Mouse (Mus musculus): ENCODE results near the gene Sec24a. TPM values are rescaled to one million over a fixed set of nuclear protein-coding genes. Genes with fewer than 3 reads are reported as not detected.
"Not testable (repeated sequence)": the region's sequence is repeated elsewhere in the genome, so short reads cannot be mapped to it uniquely, and the experiment has no call there.

The Sec24a gene
- polyA plus RNA-seq, 1 experiment from 2014 or later: 18.1 TPM

DNA sequence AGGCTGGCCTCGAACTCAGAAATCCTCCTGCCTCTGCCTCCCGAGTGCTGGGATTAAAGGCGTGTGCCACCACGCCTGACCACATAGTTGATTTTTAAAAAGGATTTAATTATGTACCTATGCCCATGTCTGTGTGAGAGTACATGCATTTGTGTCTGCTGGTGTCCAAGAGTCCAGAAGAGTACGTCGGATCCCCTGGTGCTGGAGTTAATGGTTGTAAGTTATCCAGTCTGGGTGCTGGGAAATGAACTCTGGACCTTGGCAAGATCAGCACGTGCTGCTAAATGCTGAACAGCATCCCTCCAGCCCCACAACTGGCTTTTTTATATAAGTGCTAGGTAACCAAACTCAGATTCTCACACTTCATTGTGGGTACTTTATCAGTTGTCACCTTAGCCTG, 92.6 kb downstream of the Sec24a start:
- no peak for DNase-seq (ENCODE audit: low spot score)
- Histone ChIP-seq H3K4me1 (replicated peaks; ENCODE audit: control insufficient read depth, insufficient read depth, low read length) (no peaks in the 10 kb centered on the region), H3K27ac (ENCODE audit: low read depth, low read length) (no peak overlapping the region), H3K36me3 (ENCODE audit: control insufficient read depth, insufficient read depth, low read length) (no peaks in the 10 kb centered on the region), H3K9me3 (ENCODE audit: control insufficient read depth, low read length) (no peaks in the 10 kb centered on the region), H3K9ac (ENCODE audit: low read depth, low read length) (no peak overlapping the region), H3K27me3 (replicated peaks; ENCODE audit: control insufficient read depth, insufficient read depth, low read length) (no peaks in the 10 kb centered on the region), H3K4me2 (no peak overlapping the region), H3K4me3 (ENCODE audit: low read depth, low read length) (no peak overlapping the region)
- no peak for ATAC-seq (replicated peaks; ENCODE audit: low FRiP score)
- 90% methylated on average over 7 of the region's 7 CpGs for WGBS

DNA sequence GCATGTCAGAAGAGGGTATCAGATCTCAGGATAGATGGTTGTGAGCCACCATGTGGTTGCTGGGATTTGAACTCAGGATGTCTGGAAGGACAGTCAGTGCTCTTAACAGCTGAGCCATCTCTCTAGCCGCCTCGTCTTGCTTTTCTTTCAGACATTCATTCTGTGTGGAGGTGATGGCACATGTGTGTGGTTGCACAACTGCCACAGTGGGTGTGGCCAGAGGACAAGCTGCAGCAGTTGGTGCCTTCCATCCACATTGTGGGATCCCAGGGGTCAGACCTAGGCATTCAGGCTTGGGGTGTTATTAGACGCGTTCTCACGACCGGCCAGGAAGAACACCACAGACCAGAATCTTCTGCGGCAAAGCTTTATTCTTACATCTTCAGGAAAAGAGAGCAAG, 98.7 kb downstream of the Sec24a start:
- H3K9ac ChIP-seq (ENCODE audit: low read depth, low read length): not testable (repeated sequence)

DNA sequence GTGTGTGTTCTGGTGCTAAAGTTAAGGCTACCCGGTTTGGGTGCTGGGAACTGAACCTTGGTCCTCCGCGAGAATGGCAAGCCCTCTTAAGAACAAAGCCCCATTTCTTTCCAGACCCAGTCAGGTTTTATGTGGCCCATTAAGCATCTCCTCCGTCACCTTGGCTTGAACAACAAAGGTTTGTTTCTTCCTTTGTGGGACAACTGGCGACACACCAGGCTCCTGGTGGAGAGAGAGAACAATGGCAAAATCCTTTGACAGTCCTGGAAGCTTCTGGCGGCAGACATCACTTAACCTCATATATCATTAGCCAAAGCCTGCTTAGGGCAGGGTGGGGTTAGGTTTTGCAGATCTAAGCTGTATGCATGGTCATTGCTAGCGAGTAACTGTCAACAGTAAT, 100.8 kb downstream of the Sec24a start:
- H3K27ac ChIP-seq (ENCODE audit: low read depth, low read length): no peak overlapping the region
- no peaks in the 10 kb centered on the region for H3K9me3 ChIP-seq (ENCODE audit: control insufficient read depth, low read length)
- no peak overlapping the region for H3K4me3 ChIP-seq (ENCODE audit: low read depth, low read length)
- H3K9ac ChIP-seq (ENCODE audit: low read depth, low read length): no peak overlapping the region
- no peak overlapping the region for H3K4me2 ChIP-seq
- H3K36me3 ChIP-seq (ENCODE audit: control insufficient read depth, insufficient read depth, low read length): no peaks in the 10 kb centered on the region
- H3K27me3 ChIP-seq (replicated peaks; ENCODE audit: control insufficient read depth, insufficient read depth, low read length): no peaks in the 10 kb centered on the region
- H3K4me1 ChIP-seq (replicated peaks; ENCODE audit: control insufficient read depth, insufficient read depth, low read length): no peaks in the 10 kb centered on the region
- WGBS: 77% methylated on average over 7 of the region's 7 CpGs
- no peak for DNase-seq (ENCODE audit: low spot score)
- no peak for ATAC-seq (replicated peaks; ENCODE audit: low FRiP score)

More for the DNA sequence above, 98.7 kb downstream of the Sec24a start:
- not testable (repeated sequence) for H3K4me1 ChIP-seq (replicated peaks; ENCODE audit: control insufficient read depth, insufficient read depth, low read length); H3K27ac ChIP-seq (ENCODE audit: low read depth, low read length); H3K36me3 ChIP-seq (ENCODE audit: control insufficient read depth, insufficient read depth, low read length); H3K4me2 ChIP-seq; DNase-seq (ENCODE audit: low spot score); H3K9me3 ChIP-seq (ENCODE audit: control insufficient read depth, low read length); ATAC-seq (replicated peaks; ENCODE audit: low FRiP score); H3K27me3 ChIP-seq (replicated peaks; ENCODE audit: control insufficient read depth, insufficient read depth, low read length); H3K4me3 ChIP-seq (ENCODE audit: low read depth, low read length)
- 92% methylated on average over 7 of the region's 7 CpGs for WGBS

DNA sequence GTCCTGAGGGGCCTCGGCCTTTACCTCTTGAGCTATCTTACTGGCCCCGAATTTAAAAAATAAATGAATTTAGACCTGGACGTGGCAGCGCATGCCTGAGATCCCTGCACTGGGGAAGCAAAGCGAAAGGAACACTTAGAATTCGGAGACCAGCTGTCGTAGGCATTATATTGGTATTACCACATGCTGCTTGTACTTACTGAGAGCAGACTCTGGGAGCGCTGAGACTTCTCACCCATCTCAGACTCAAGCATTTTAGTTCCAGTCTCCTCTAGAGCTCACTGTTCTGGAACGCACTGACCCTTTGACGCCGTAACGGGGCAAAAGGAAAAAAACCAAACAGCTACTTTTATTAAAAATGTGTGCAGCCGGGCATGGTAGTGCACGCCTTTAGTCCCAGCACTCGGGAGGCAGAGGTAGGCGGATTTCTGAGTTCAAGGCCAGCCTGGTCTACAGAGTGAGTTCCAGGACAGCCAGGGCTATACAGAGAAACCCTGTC, 101.5 kb downstream of the Sec24a start:
- 85% methylated on average over 16 of the region's 16 CpGs for WGBS
- Histone ChIP-seq H3K4me3 (ENCODE audit: low read depth, low read length) (no peak overlapping the region), H3K9me3 (ENCODE audit: control insufficient read depth, low read length) (no peaks in the 10 kb centered on the region), H3K27ac (ENCODE audit: low read depth, low read length) (no peak overlapping the region), H3K4me1 (replicated peaks; ENCODE audit: control insufficient read depth, insufficient read depth, low read length) (no peaks in the 10 kb centered on the region), H3K36me3 (ENCODE audit: control insufficient read depth, insufficient read depth, low read length) (no peaks in the 10 kb centered on the region), H3K9ac (ENCODE audit: low read depth, low read length) (no peak overlapping the region), H3K4me2 (no peak overlapping the region), H3K27me3 (replicated peaks; ENCODE audit: control insufficient read depth, insufficient read depth, low read length) (no peaks in the 10 kb centered on the region)
- ATAC-seq (replicated peaks; ENCODE audit: low FRiP score): no peak
- no peak for DNase-seq (ENCODE audit: low spot score)

DNA sequence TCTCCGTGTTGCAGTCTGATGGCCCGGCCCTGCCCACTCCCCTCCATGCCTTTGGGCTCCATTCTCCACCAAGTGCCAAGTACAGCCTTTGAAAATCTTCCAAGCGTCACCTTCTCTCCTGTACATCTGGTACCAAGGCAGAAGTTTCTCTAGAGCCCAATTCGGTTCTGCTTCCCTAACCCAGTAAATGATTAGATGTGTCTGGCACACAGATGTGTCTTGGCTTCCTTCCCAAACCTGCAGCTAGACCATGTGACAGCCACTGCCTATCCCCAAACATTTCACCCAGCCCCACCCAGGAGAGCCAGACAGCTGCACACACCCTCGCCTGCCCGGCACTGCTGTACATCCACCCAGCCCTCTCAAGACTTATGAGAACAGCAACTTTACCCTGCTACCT, 104.7 kb downstream of the Sec24a start:
- ATAC-seq (replicated peaks; ENCODE audit: low FRiP score) (no peak), DNase-seq (ENCODE audit: low spot score) (no peak)
- Histone ChIP-seq H3K9ac (ENCODE audit: low read depth, low read length) (no peak overlapping the region), H3K4me3 (ENCODE audit: low read depth, low read length) (no peak overlapping the region), H3K27ac (ENCODE audit: low read depth, low read length) (no peak overlapping the region), H3K36me3 (ENCODE audit: control insufficient read depth, insufficient read depth, low read length) (no peaks in the 10 kb centered on the region), H3K4me1 (replicated peaks; ENCODE audit: control insufficient read depth, insufficient read depth, low read length) (no peaks in the 10 kb centered on the region), H3K4me2 (no peak overlapping the region), H3K27me3 (replicated peaks; ENCODE audit: control insufficient read depth, insufficient read depth, low read length) (no peaks in the 10 kb centered on the region), H3K9me3 (ENCODE audit: control insufficient read depth, low read length) (no peaks in the 10 kb centered on the region)
- 66% methylated on average over 6 of the region's 6 CpGs for WGBS

DNA sequence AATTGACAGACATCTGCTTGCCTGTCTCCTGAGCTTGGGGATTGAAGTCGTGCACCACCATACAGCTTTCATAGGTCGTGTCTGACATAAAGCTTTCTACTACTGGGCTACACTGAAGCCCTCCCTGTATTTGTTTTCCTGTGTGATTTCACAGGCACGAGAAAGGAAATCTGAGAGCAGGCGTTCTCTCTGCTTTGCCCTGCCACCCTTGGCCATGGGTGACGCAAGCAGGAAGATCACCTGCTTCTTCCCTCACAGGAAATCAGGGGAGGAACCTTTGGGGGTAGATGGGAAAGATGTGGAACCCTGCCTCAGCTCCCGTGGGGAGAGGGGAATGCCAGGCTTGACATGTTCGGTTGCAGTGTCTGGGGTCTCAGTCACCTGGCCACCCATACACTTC, 105.1 kb downstream of the Sec24a start:
- Histone ChIP-seq H3K4me1 (replicated peaks; ENCODE audit: control insufficient read depth, insufficient read depth, low read length) (no peaks in the 10 kb centered on the region), H3K36me3 (ENCODE audit: control insufficient read depth, insufficient read depth, low read length) (no peaks in the 10 kb centered on the region), H3K27ac (ENCODE audit: low read depth, low read length) (no peak overlapping the region), H3K4me2 (no peak overlapping the region), H3K9me3 (ENCODE audit: control insufficient read depth, low read length) (no peaks in the 10 kb centered on the region), H3K9ac (ENCODE audit: low read depth, low read length) (no peak overlapping the region), H3K27me3 (replicated peaks; ENCODE audit: control insufficient read depth, insufficient read depth, low read length) (no peaks in the 10 kb centered on the region), H3K4me3 (ENCODE audit: low read depth, low read length) (no peak overlapping the region)
- ATAC-seq (replicated peaks; ENCODE audit: low FRiP score): no peak
- 59% methylated on average over 7 of the region's 7 CpGs for WGBS
- no peak for DNase-seq (ENCODE audit: low spot score)

DNA sequence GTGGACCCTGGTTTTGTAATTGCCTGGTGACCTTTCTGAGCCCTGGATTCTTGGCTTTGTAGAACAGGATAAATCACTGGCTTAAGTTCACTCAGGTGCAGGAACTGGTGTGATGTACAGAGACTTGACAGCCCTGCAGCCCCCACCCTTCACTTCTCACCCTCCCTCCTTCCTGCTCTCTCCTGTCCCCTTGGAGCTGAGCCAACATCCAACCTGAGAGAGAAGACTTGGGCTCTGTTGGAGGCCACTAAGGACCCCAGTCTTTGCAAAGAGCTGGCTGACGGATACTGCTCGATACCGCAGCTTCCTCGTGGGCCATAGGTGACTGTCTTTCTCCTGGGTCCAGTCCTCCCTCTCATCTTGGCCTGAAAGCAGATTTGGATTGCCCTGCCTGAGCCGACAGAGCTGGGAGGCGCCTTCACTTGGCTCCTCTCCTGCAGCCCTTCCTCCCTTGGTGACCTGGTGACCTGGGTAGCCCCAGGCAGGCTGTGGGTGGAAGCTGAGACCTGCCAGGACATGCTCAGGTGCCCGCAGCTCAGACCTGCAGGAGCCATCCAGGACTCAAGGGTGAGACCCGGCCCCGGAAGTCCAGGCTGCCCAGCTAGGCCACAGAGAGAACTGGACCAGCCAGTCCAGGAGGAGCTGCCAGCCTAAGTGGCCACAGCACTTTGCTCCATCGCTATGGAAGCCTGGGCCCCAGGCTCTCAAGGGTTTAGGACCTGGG, 106.5 kb downstream of the Sec24a start:
- Histone ChIP-seq H3K27me3 (replicated peaks; ENCODE audit: control insufficient read depth, insufficient read depth, low read length) (no peaks in the 10 kb centered on the region), H3K9me3 (ENCODE audit: control insufficient read depth, low read length) (no peaks in the 10 kb centered on the region), H3K4me2 (no peak overlapping the region), H3K27ac (ENCODE audit: low read depth, low read length) (no peak overlapping the region), H3K4me1 (replicated peaks; ENCODE audit: control insufficient read depth, insufficient read depth, low read length) (no peaks in the 10 kb centered on the region), H3K9ac (ENCODE audit: low read depth, low read length) (no peak overlapping the region), H3K36me3 (ENCODE audit: control insufficient read depth, insufficient read depth, low read length) (no peaks in the 10 kb centered on the region), H3K4me3 (ENCODE audit: low read depth, low read length) (no peak overlapping the region)
- WGBS: 78% methylated on average over 10 of the region's 10 CpGs
- DNase-seq (ENCODE audit: low spot score): no peak
- no peak for ATAC-seq (replicated peaks; ENCODE audit: low FRiP score)

DNA sequence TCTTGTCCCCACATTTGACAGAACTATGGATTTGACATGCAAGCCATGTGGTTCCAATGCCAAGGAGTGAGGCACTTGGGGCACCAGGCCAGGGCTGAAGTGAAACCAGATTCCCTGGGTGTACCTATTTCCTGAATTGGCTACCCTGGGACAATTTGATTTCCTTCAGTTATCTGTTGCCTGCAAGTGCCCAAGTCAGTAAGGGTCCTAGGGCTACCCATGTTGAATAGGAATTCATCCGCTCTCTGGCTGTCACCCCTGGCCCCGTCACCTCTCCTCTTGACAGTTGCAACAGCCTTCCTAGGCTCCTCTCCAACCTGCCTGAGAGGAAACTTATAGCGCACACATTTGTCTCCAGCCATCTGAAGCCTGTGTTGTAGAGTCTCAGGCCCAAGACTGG, 108.5 kb downstream of the Sec24a start:
- Histone ChIP-seq H3K4me2 (no peak overlapping the region), H3K9ac (ENCODE audit: low read depth, low read length) (no peak overlapping the region), H3K9me3 (ENCODE audit: control insufficient read depth, low read length) (no peaks in the 10 kb centered on the region), H3K27ac (ENCODE audit: low read depth, low read length) (no peak overlapping the region), H3K36me3 (ENCODE audit: control insufficient read depth, insufficient read depth, low read length) (no peaks in the 10 kb centered on the region), H3K4me3 (ENCODE audit: low read depth, low read length) (no peak overlapping the region), H3K27me3 (replicated peaks; ENCODE audit: control insufficient read depth, insufficient read depth, low read length) (peaks cover 5% of the 10 kb centered on the region), H3K4me1 (replicated peaks; ENCODE audit: control insufficient read depth, insufficient read depth, low read length) (peaks cover 5% of the 10 kb centered on the region)
- WGBS: 88% methylated on average over 3 of the region's 3 CpGs
- no peak for DNase-seq (ENCODE audit: low spot score)
- ATAC-seq (replicated peaks; ENCODE audit: low FRiP score): no peak

DNA sequence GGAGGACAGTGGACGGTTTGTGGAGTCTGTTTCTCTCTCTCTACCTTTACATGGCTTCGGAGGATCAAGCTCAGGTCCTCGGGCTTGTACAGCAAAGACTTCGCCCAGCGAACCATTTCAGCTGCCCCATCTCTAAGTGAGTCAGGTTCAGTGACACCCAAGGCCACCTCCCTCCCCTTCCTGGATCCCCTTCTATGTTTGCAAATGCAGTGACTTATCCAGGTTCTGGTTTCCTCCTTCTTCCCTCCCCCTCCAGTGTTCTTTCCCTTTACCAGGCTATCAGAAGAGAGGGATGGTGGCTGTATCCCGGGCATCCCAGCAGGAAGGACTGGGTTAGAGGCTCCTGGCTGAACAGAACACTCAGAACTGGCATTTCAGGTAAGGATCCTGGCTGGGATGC, 109.7 kb downstream of the Sec24a start:
- Histone ChIP-seq H3K9me3 (ENCODE audit: control insufficient read depth, low read length) (no peaks in the 10 kb centered on the region), H3K36me3 (ENCODE audit: control insufficient read depth, insufficient read depth, low read length) (no peaks in the 10 kb centered on the region), H3K4me3 (ENCODE audit: low read depth, low read length) (no peak overlapping the region), H3K4me1 (replicated peaks; ENCODE audit: control insufficient read depth, insufficient read depth, low read length) (peaks cover 7% of the 10 kb centered on the region), H3K27ac (ENCODE audit: low read depth, low read length) (no peak overlapping the region), H3K27me3 (replicated peaks; ENCODE audit: control insufficient read depth, insufficient read depth, low read length) (peaks cover 16% of the 10 kb centered on the region), H3K9ac (ENCODE audit: low read depth, low read length) (no peak overlapping the region), H3K4me2 (no peak overlapping the region)
- no peak for ATAC-seq (replicated peaks; ENCODE audit: low FRiP score)
- WGBS: 75% methylated on average over 6 of the region's 6 CpGs
- DNase-seq (ENCODE audit: low spot score): no peak

Data from liver, embryonic 11.5 days (tissue).